Mouse (Mus musculus): ENCODE measurements at regions not wholly inside any gene's neighbourhood (a gene's known extent, or its start where the extent isn't known, plus 50 kb on each side); places are given as distances from the start of the nearest gene placed in this dataset.

GRCm38 (mm10) chr13:60291344-60291743, 114.2 kb upstream of the Gas1 start:
- no peaks in the 10 kb centered on the region for H3K4me1 ChIP-seq (ENCODE audit: control insufficient read depth, insufficient read depth, low read length)
- no peak overlapping the region for H3K4me3 ChIP-seq (ENCODE audit: low read depth, low read length)
- 92% methylated on average over 3 of the region's 3 CpGs for WGBS
- no peaks in the 10 kb centered on the region for H3K36me3 ChIP-seq (ENCODE audit: control insufficient read depth, insufficient read depth, low read length)
- no peak for DNase-seq (ENCODE audit: low spot score)
- no peak overlapping the region for H3K9ac ChIP-seq (ENCODE audit: low read length)
- no peaks in the 10 kb centered on the region for H3K9me3 ChIP-seq (ENCODE audit: control insufficient read depth, low read length)
- no peak overlapping the region for H3K27ac ChIP-seq (ENCODE audit: low read depth, low read length)
- no peaks in the 10 kb centered on the region for H3K27me3 ChIP-seq (ENCODE audit: control insufficient read depth, insufficient read depth, low read length)
- no peak for ATAC-seq (ENCODE audit: insufficient read depth, low FRiP score, low TSS enrichment)
- H3K4me2 ChIP-seq (ENCODE audit: low read depth): no peak overlapping the region

GRCm38 (mm10) chr13:60296201-60296895, 119.2 kb upstream of the Gas1 start:
- no peak for ATAC-seq (ENCODE audit: insufficient read depth, low FRiP score, low TSS enrichment)
- Histone ChIP-seq H3K4me3 (ENCODE audit: low read depth, low read length) (no peak overlapping the region), H3K27ac (ENCODE audit: low read depth, low read length) (no peak overlapping the region), H3K9ac (ENCODE audit: low read length) (no peak overlapping the region), H3K27me3 (ENCODE audit: control insufficient read depth, insufficient read depth, low read length) (no peaks in the 10 kb centered on the region), H3K4me1 (ENCODE audit: control insufficient read depth, insufficient read depth, low read length) (no peaks in the 10 kb centered on the region), H3K36me3 (ENCODE audit: control insufficient read depth, insufficient read depth, low read length) (no peaks in the 10 kb centered on the region), H3K4me2 (ENCODE audit: low read depth) (no peak overlapping the region), H3K9me3 (ENCODE audit: control insufficient read depth, low read length) (no peaks in the 10 kb centered on the region)
- WGBS: 67% methylated on average over 13 of the region's 13 CpGs
- DNase-seq (ENCODE audit: low spot score): no peak

GRCm38 (mm10) chr13:60296896-60297275, 119.7 kb upstream of the Gas1 start:
- no peak overlapping the region for H3K27ac ChIP-seq (ENCODE audit: low read depth, low read length)
- 85% methylated on average over 6 of the region's 6 CpGs for WGBS
- ATAC-seq (ENCODE audit: insufficient read depth, low FRiP score, low TSS enrichment): no peak

GRCm38 (mm10) chr13:60298575-60298974, 121.4 kb upstream of the Gas1 start:
- DNase-seq (ENCODE audit: low spot score) (no peak), ATAC-seq (ENCODE audit: insufficient read depth, low FRiP score, low TSS enrichment) (no peak)
- Histone ChIP-seq H3K4me1 (ENCODE audit: control insufficient read depth, insufficient read depth, low read length) (no peaks in the 10 kb centered on the region), H3K27ac (ENCODE audit: low read depth, low read length) (no peak overlapping the region), H3K9me3 (ENCODE audit: control insufficient read depth, low read length) (no peaks in the 10 kb centered on the region), H3K9ac (ENCODE audit: low read length) (no peak overlapping the region), H3K4me3 (ENCODE audit: low read depth, low read length) (no peak overlapping the region), H3K36me3 (ENCODE audit: control insufficient read depth, insufficient read depth, low read length) (no peaks in the 10 kb centered on the region), H3K27me3 (ENCODE audit: control insufficient read depth, insufficient read depth, low read length) (no peaks in the 10 kb centered on the region), H3K4me2 (ENCODE audit: low read depth) (no peak overlapping the region)
- WGBS: 76% methylated on average over 2 of the region's 2 CpGs

More at GRCm38 (mm10) chr13:60296896-60297275, 119.7 kb upstream of the Gas1 start:
- Histone ChIP-seq H3K9ac (ENCODE audit: low read length) (no peak overlapping the region), H3K4me3 (ENCODE audit: low read depth, low read length) (no peak overlapping the region), H3K4me1 (ENCODE audit: control insufficient read depth, insufficient read depth, low read length) (no peaks in the 10 kb centered on the region), H3K4me2 (ENCODE audit: low read depth) (no peak overlapping the region), H3K36me3 (ENCODE audit: control insufficient read depth, insufficient read depth, low read length) (no peaks in the 10 kb centered on the region), H3K27me3 (ENCODE audit: control insufficient read depth, insufficient read depth, low read length) (no peaks in the 10 kb centered on the region), H3K9me3 (ENCODE audit: control insufficient read depth, low read length) (no peaks in the 10 kb centered on the region)
- no peak for DNase-seq (ENCODE audit: low spot score)

- Histone ChIP-seq H3K36me3 (ENCODE audit: control insufficient read depth, insufficient read depth, low read length) (no peaks in the 10 kb centered on the region), H3K4me1 (ENCODE audit: control insufficient read depth, insufficient read depth, low read length) (no peaks in the 10 kb centered on the region), H3K9me3 (ENCODE audit: control insufficient read depth, low read length) (no peaks in the 10 kb centered on the region), H3K27me3 (ENCODE audit: control insufficient read depth, insufficient read depth, low read length) (no peaks in the 10 kb centered on the region), H3K27ac (ENCODE audit: low read depth, low read length) (no peak overlapping the region), H3K4me2 (ENCODE audit: low read depth) (no peak overlapping the region), H3K4me3 (ENCODE audit: low read depth, low read length) (no peak overlapping the region), H3K9ac (ENCODE audit: low read length) (no peak overlapping the region)
- DNase-seq (ENCODE audit: low spot score): no peak
- WGBS: 67% methylated on average over 5 of the region's 5 CpGs
- no peak for ATAC-seq (ENCODE audit: insufficient read depth, low FRiP score, low TSS enrichment)
Measured at GRCm38 (mm10) chr13:60299076-60299475, 121.9 kb upstream of the Gas1 start.

- no peaks in the 10 kb centered on the region for H3K36me3 ChIP-seq (ENCODE audit: control insufficient read depth, insufficient read depth, low read length)
- no peaks in the 10 kb centered on the region for H3K9me3 ChIP-seq (ENCODE audit: control insufficient read depth, low read length)
- no peak overlapping the region for H3K27ac ChIP-seq (ENCODE audit: low read depth, low read length)
- no peak for DNase-seq (ENCODE audit: low spot score)
- no peak overlapping the region for H3K9ac ChIP-seq (ENCODE audit: low read length)
- no peak overlapping the region for H3K4me2 ChIP-seq (ENCODE audit: low read depth)
- no peak overlapping the region for H3K4me3 ChIP-seq (ENCODE audit: low read depth, low read length)
- H3K27me3 ChIP-seq (ENCODE audit: control insufficient read depth, insufficient read depth, low read length): no peaks in the 10 kb centered on the region
- no peak for ATAC-seq (ENCODE audit: insufficient read depth, low FRiP score, low TSS enrichment)
- WGBS: 93% methylated on average over 9 of the region's 9 CpGs
- H3K4me1 ChIP-seq (ENCODE audit: control insufficient read depth, insufficient read depth, low read length): peaks cover 4% of the 10 kb centered on the region; the same call in 1 of the 2 replicates
Measured at GRCm38 (mm10) chr13:60303561-60303960, 126.4 kb upstream of the Gas1 start.

- Histone ChIP-seq H3K4me2 (ENCODE audit: low read depth) (no peak overlapping the region), H3K9ac (ENCODE audit: low read length) (no peak overlapping the region), H3K27me3 (ENCODE audit: control insufficient read depth, insufficient read depth, low read length) (no peaks in the 10 kb centered on the region), H3K36me3 (ENCODE audit: control insufficient read depth, insufficient read depth, low read length) (no peaks in the 10 kb centered on the region), H3K4me3 (ENCODE audit: low read depth, low read length) (no peak overlapping the region), H3K4me1 (ENCODE audit: control insufficient read depth, insufficient read depth, low read length) (peaks cover 4% of the 10 kb centered on the region; the same call in 1 of the 2 replicates), H3K9me3 (ENCODE audit: control insufficient read depth, low read length) (no peaks in the 10 kb centered on the region), H3K27ac (ENCODE audit: low read depth, low read length) (no peak overlapping the region)
- DNase-seq (ENCODE audit: low spot score) (no peak), ATAC-seq (ENCODE audit: insufficient read depth, low FRiP score, low TSS enrichment) (peak; percentile 50)
- WGBS: 45% methylated on average over 1 of the region's 1 CpGs
Measured at GRCm38 (mm10) chr13:60305028-60305810, 128.1 kb upstream of the Gas1 start.

- ATAC-seq (ENCODE audit: insufficient read depth, low FRiP score, low TSS enrichment) (no peak), DNase-seq (ENCODE audit: low spot score) (peak; percentile 55)
- no peak overlapping the region for H3K27ac ChIP-seq (ENCODE audit: low read depth, low read length)
- no peaks in the 10 kb centered on the region for H3K27me3 ChIP-seq (ENCODE audit: control insufficient read depth, insufficient read depth, low read length)
- 41% methylated on average over 13 of the region's 13 CpGs for WGBS
- no peak overlapping the region for H3K9ac ChIP-seq (ENCODE audit: low read length)
- no peak overlapping the region for H3K4me3 ChIP-seq (ENCODE audit: low read depth, low read length)
- no peaks in the 10 kb centered on the region for H3K36me3 ChIP-seq (ENCODE audit: control insufficient read depth, insufficient read depth, low read length)
- no peaks in the 10 kb centered on the region for H3K9me3 ChIP-seq (ENCODE audit: control insufficient read depth, low read length)
- H3K4me2 ChIP-seq (ENCODE audit: low read depth): no peak overlapping the region
- peaks cover 4% of the 10 kb centered on the region; the same call in 1 of the 2 replicates for H3K4me1 ChIP-seq (ENCODE audit: control insufficient read depth, insufficient read depth, low read length)
Measured at GRCm38 (mm10) chr13:60308062-60308801, 131.1 kb upstream of the Gas1 start.

Measured in neural tube, embryonic 11.5 days (tissue).